Mouse (Mus musculus) G1E (cell line): ENCODE measurements at regions not wholly inside any gene's neighbourhood (a gene's known extent, or its start where the extent isn't known, plus 50 kb on each side); places are given as distances from the start of the nearest gene placed in this dataset.

Experiments used
- ATAC-seq: 2 replicates; pipeline ENCODE4 v1.8.0; 2016; ENCODE audit warnings: mild to moderate bottlenecking; ENCODE audit not compliant: insufficient number of reproducible peaks, poor library complexity, low FRiP score, severe bottlenecking; ENCODE audit errors: extremely low read depth
- DNase-seq: peaks from one replicate; pipeline ENCODE4 v3.0.0; 2012; ENCODE audit warnings: low spot score
- H3K27me3 ChIP-seq: 2 replicates; pipeline ENCODE4 v1.6.1; 2012; ENCODE audit warnings: mild to moderate bottlenecking, low read length, inconsistent platforms; ENCODE audit not compliant: insufficient read depth
- H3K36me3 ChIP-seq: replicated peaks from 2 replicates; pipeline ENCODE3; 2012; ENCODE audit warnings: mild to moderate bottlenecking, inconsistent platforms
- H3K4me1 ChIP-seq: 2 replicates; pipeline ENCODE4 v1.6.1; 2012; ENCODE audit warnings: low read depth, low read length, inconsistent platforms, mixed read lengths; ENCODE audit not compliant: insufficient read depth
- H3K4me3 ChIP-seq: 2 replicates; pipeline ENCODE4 v1.5.1; 2012; ENCODE audit warnings: low read depth, mild to moderate bottlenecking, inconsistent platforms, low read length, moderate library complexity, mixed read lengths
- H3K9me3 ChIP-seq: replicated peaks from 2 replicates; pipeline ENCODE4 v1.6.1; 2012; ENCODE audit warnings: inconsistent platforms
- CTCF ChIP-seq: IDR thresholded peaks from 2 replicates; pipeline ENCODE4 v1.5.1; 2012; ENCODE audit warnings: low read depth, low read length, inconsistent platforms, mixed read lengths
- GATA1 ChIP-seq: IDR thresholded peaks from 2 replicates; pipeline ENCODE4 v1.6.1; 2012; ENCODE audit warnings: borderline replicate concordance, low read length, inconsistent platforms, mixed read lengths
- GATA2 ChIP-seq: IDR thresholded peaks from 2 replicates; pipeline ENCODE4 v1.6.1; 2012; ENCODE audit warnings: low read depth, low read length, inconsistent platforms, borderline replicate concordance
- POLR2AphosphoS5 ChIP-seq: IDR thresholded peaks from 2 replicates; pipeline ENCODE4 v1.6.1; 2012; ENCODE audit warnings: low read depth, low read length, inconsistent platforms; ENCODE audit not compliant: insufficient replicate concordance
- TAL1 ChIP-seq: conservative IDR thresholded peaks from 2 replicates; pipeline ENCODE4 v1.6.1; 2012; ENCODE audit warnings: low read depth, low read length, inconsistent platforms, mixed read lengths

DNA sequence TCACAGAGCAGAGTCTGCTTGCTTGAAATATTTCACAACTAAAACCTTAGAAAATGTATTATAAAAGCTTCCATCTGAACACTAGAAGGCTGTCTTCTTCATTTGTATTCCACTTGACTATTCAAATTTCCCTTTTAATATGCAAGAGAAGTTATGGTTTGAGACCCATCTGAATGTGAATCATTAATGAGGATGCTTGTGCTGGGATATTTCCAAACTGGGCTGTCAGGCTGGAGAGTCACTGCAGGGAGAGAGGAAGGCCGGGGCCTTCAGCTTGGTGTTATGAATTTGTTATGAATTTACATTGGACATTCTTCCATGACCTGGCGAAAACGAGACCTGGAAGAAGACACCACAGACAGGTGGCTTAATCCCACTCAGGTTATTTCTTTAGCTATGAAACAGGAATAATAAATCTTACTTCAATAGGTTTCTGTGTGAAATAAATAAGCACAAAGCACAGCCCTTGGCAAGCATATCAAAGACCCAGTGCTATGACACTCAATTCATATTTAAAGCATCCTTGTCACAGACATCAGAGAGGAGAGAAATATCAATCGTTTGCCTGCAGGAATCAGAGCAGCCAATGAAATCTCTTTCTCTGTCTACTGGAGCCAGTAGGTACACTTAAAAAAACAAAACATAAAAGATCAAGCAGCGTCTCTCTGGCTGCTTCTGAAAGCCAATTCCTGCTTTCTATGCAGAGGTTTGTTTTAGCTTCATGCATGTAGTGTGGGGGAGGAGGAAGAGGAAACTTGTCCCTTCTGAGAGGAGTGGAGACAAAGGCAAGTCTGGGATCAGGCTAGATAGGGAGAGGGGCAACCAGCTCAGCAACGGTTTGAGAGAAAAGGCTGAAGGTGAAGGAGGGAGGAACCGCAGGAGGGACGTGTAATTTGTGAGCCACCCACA is 114.2 kb downstream of the Otor start:
- H3K9me3 ChIP-seq = peaks cover 4% of the 10 kb centered on the region
- no peaks in the 10 kb centered on the region for H3K4me1 ChIP-seq
- no peaks in the 10 kb centered on the region for H3K27me3 ChIP-seq
- DNase-seq (no peak), ATAC-seq (no peak)
- no peaks in the 10 kb centered on the region for H3K36me3 ChIP-seq
- no peak for TF ChIP-seq POLR2AphosphoS5
- no peak for TF ChIP-seq GATA1
- TF ChIP-seq TAL1 = no peak
- no peak for TF ChIP-seq GATA2
- no peak for TF ChIP-seq CTCF
- no peak overlapping the region for H3K4me3 ChIP-seq

DNA sequence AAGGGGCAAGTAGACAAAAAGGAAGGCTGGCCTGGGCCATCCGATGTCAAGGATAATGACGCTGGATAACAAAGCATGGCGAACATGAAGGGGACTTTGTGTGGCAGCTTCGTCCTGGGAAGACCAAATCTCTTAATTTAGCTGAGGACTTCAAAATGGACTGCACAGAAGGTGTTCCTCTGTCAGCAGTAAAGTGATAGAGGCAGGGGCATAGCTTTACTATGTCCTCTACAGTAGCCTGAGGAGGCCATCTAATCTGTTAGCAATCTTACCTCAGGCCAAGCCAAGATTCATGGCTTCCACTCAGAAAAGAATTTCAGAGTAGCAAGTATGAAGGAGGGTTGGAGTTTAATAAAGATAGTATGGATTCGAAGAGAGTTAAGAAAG is 114.9 kb downstream of the Otor start:
- peaks cover 4% of the 10 kb centered on the region for H3K9me3 ChIP-seq
- TF ChIP-seq CTCF = no peak
- no peak for TF ChIP-seq POLR2AphosphoS5
- TF ChIP-seq TAL1 = no peak
- no peak for TF ChIP-seq GATA2
- no peak for TF ChIP-seq GATA1
- no peaks in the 10 kb centered on the region for H3K27me3 ChIP-seq
- no peak overlapping the region for H3K4me3 ChIP-seq
- DNase-seq (no peak), ATAC-seq (no peak)
- no peaks in the 10 kb centered on the region for H3K36me3 ChIP-seq
- no peaks in the 10 kb centered on the region for H3K4me1 ChIP-seq

DNA sequence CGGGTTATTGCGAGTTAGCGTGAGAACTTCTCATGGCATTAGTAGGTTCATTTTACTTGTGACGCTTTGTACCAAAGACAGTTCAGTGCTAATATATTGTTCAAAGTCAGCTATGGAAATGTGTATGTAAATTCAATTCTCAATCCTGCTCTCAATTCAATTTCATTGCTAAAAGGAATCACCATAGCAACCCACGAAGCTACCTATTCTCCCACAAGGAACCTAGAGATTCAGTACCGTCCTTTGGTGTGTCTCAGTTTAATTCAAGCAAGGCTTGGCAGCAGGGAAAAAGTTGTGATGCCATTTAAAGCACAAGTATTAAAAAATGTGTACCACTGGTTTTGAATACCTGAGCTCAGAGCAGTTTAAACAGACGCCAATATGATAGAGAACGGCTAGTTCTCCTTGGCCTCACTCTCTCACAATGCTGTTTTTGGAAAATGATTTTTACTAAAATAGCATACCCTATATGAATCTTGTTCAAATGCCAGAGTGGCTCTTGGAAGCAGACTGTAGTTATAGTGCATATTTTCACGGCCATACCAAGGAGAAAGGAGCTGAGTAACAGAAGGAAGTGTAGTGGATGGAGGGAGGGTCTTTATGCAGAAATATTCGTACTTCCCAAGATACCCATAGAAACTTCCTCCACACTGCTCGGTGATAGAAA is 121.4 kb downstream of the Otor start:
- no peaks in the 10 kb centered on the region for H3K36me3 ChIP-seq
- no peaks in the 10 kb centered on the region for H3K4me1 ChIP-seq
- DNase-seq (no peak), ATAC-seq (no peak)
- no peak for TF ChIP-seq CTCF
- no peak for TF ChIP-seq TAL1
- TF ChIP-seq GATA2 = no peak
- no peak for TF ChIP-seq POLR2AphosphoS5
- no peak for TF ChIP-seq GATA1
- no peaks in the 10 kb centered on the region for H3K27me3 ChIP-seq
- peaks cover 9% of the 10 kb centered on the region for H3K9me3 ChIP-seq
- no peak overlapping the region for H3K4me3 ChIP-seq

DNA sequence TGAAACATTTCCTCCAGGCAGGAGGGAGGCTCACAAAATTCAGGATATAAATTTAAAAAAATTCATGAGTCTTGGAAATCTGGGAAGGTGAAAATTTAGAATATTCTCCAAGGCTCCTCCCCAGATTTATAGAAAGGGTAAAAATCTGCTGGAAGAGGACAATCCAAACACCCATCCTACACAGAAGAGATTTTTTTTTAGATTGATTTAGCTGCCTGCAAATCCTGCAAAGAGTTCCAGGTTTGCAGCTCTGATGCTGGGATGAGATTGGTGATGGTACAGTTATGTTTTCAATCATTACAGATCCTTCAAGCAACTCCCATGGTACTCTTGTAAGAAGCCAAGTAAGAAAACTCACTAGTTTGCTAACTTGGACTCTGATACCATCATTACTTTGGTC is 127.8 kb downstream of the Otor start:
- Histone ChIP-seq H3K4me3 (no peak overlapping the region), H3K4me1 (no peaks in the 10 kb centered on the region), H3K27me3 (no peaks in the 10 kb centered on the region), H3K36me3 (no peaks in the 10 kb centered on the region), H3K9me3 (peaks cover 12% of the 10 kb centered on the region)
- TF ChIP-seq TAL1 (no peak), GATA1 (no peak), POLR2AphosphoS5 (no peak), GATA2 (no peak), CTCF (no peak)
- ATAC-seq (no peak), DNase-seq (no peak)

DNA sequence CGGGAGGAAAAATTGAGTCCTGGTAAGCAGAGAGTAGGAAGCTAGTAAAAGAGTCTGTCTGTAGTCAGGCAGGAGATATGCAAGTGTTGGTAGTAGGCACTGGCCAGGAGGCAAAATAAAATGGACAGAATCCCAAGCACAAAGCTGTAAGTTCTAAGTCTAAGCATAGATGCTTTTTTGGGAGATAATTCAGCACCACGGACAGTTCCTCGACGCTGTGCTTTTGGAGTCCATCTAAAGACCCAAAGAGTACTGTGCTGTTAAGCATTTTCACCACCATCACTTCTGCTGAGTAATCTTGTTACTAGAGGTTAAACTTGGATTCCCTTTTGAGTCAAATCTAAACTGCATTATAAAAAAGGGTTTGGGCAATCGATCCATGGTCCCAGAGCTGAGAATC is 128.9 kb downstream of the Otor start:
- no peak overlapping the region for H3K4me3 ChIP-seq
- H3K36me3 ChIP-seq = no peaks in the 10 kb centered on the region
- ATAC-seq (0 out of 2 replicates have a peak, but pooled peaks have one; percentile 28), DNase-seq (no peak)
- no peaks in the 10 kb centered on the region for H3K27me3 ChIP-seq
- peaks cover 7% of the 10 kb centered on the region for H3K9me3 ChIP-seq
- H3K4me1 ChIP-seq = no peaks in the 10 kb centered on the region
- no peak for TF ChIP-seq CTCF
- no peak for TF ChIP-seq GATA2

- Histone ChIP-seq H3K36me3 (no peaks in the 10 kb centered on the region), H3K9me3 (peaks cover 33% of the 10 kb centered on the region), H3K4me1 (no peaks in the 10 kb centered on the region), H3K4me3 (no peak overlapping the region), H3K27me3 (no peaks in the 10 kb centered on the region)
- TF ChIP-seq POLR2AphosphoS5 (no peak), TAL1 (no peak), GATA1 (no peak), CTCF (no peak), GATA2 (no peak)
- DNase-seq (no peak), ATAC-seq (no peak)
These were observed 139.0 kb downstream of the Otor start for GRCm38 (mm10) chr2:143217251-143217650.
